Mouse (Mus musculus) embryonic facial prominence, embryonic 10.5 days (tissue): Measurements from ENCODE around the gene Pnma1. TPM values are rescaled to one million over a fixed set of nuclear protein-coding genes. Genes with fewer than 3 reads are reported as not detected.

Source experiments
- DNase-seq: peaks from one replicate; pipeline ENCODE4 v3.0.0-alpha.2; 2017; ENCODE audit warnings: low spot score
- H3K27ac ChIP-seq: fragments of 300-500 bp; sonication (generic); replicated peaks from 2 replicates; pipeline ENCODE4 v1.5.1; 2016; ENCODE audit warnings: mild to moderate bottlenecking
- H3K27me3 ChIP-seq: fragments of 300-500 bp; sonication (generic); replicated peaks from 2 replicates; pipeline ENCODE4 v1.6.1; 2016; ENCODE audit warnings: low read depth, mild to moderate bottlenecking; ENCODE audit not compliant: poor library complexity, severe bottlenecking
- H3K36me3 ChIP-seq: fragments of 300-500 bp; sonication (generic); replicated peaks from 2 replicates; pipeline ENCODE4 v1.6.1; 2016; ENCODE audit warnings: mild to moderate bottlenecking, moderate library complexity
- H3K4me1 ChIP-seq: fragments of 300-500 bp; sonication (generic); 2 replicates; pipeline ENCODE4 v1.6.1; 2016
- H3K4me3 ChIP-seq: fragments of 300-500 bp; sonication (generic); 2 replicates; pipeline ENCODE4 v1.5.1; 2016; ENCODE audit warnings: mild to moderate bottlenecking, moderate library complexity
- H3K9me3 ChIP-seq: fragments of 300-500 bp; sonication (generic); 2 replicates; pipeline ENCODE4 v1.6.1; 2016; ENCODE audit warnings: mild to moderate bottlenecking
- WGBS: fragments of 180-500 bp; shearing (Covaris S2); methylation state at CpG from one replicate; pipeline ENCODE4 v1.1.7; 2016; 5-methylcytosine and 5-hydroxymethylcytosine counted together
- polyA plus RNA-seq: library from polyadenylated mRNA; unstranded; fragments of >200 nt; fragmentation: Nextera tagmentation; extraction: Ambion mirVana; gene quantifications from 2 replicates; pipeline ENCODE4 v1.2.1, GENCODE M21; 2016

Pnma1 gene
- 1.3 and 1.6 TPM in 2 replicates for polyA plus RNA-seq

GRCm38 (mm10) chr12:84147954-84148621 lies at the start of gene Pnma1:
Gene Pnma1, minus strand, starts transcription at chr12:84148489.
- DNase-seq, result peak; percentile 87
- peak within 1 kb of the TSS; percentile 83 for H3K27ac ChIP-seq

GRCm38 (mm10) chr12:84195195-84195594 lies 46.9 kb upstream of the Pnma1 start:
- Histone ChIP-seq H3K4me1 (peaks cover 83% of the 10 kb centered on the region), H3K27ac (no peak overlapping the region), H3K4me3 (no peak overlapping the region; the same call in 1 of the 2 replicates), H3K27me3 (no peaks in the 10 kb centered on the region), H3K9me3 (no peaks in the 10 kb centered on the region), H3K36me3 (peaks cover 3% of the 10 kb centered on the region; the same call in 1 of the 2 replicates)
- 44% methylated on average over 6 of the region's 6 CpGs for WGBS
- DNase-seq, result no peak

More at GRCm38 (mm10) chr12:84147954-84148621, at the start of gene Pnma1:
- WGBS, result under 1% methylated on average over 50 of the region's 50 CpGs
- H3K9me3 ChIP-seq, result no peaks in the 10 kb centered on the region
- H3K27me3 ChIP-seq, result no peaks in the 10 kb centered on the region
- peaks cover 25% of the 10 kb centered on the region for H3K4me1 ChIP-seq
- peaks cover 43% of the 10 kb centered on the region for H3K36me3 ChIP-seq
- peak within 1 kb of the TSS; percentile 69 for H3K4me3 ChIP-seq

- WGBS, result 4% methylated on average over 13 of the region's 13 CpGs
- Histone ChIP-seq H3K36me3 (0 out of 2 replicates have a peak, but pooled peaks cover 3% of the 10 kb centered on the region), H3K4me1 (peaks cover 89% of the 10 kb centered on the region), H3K27ac (peak overlapping the region; percentile 94), H3K4me3 (peak overlapping the region; percentile 83), H3K9me3 (no peaks in the 10 kb centered on the region), H3K27me3 (no peaks in the 10 kb centered on the region)
- no peak for DNase-seq
Measured at GRCm38 (mm10) chr12:84194400-84195109, 46.3 kb upstream of the Pnma1 start.

GRCm38 (mm10) chr12:84193642-84194399 lies 45.5 kb upstream of the Pnma1 start:
- H3K27ac ChIP-seq, result peak overlapping the region; percentile 94
- H3K4me1 ChIP-seq, result peaks cover 93% of the 10 kb centered on the region
- H3K9me3 ChIP-seq, result no peaks in the 10 kb centered on the region
- under 1% methylated on average over 49 of the region's 49 CpGs for WGBS
- 0 out of 2 replicates have a peak, but pooled peaks cover under 1% of the 10 kb centered on the region for H3K36me3 ChIP-seq
- peak overlapping the region; percentile 83 for H3K4me3 ChIP-seq
- no peaks in the 10 kb centered on the region for H3K27me3 ChIP-seq
- peak; percentile 95 for DNase-seq

- no peaks in the 10 kb centered on the region for H3K9me3 ChIP-seq
- peak; percentile 84 for DNase-seq
- H3K27me3 ChIP-seq, result no peaks in the 10 kb centered on the region
- under 1% methylated on average over 102 of the region's 102 CpGs for WGBS
- H3K4me1 ChIP-seq, result peaks cover 93% of the 10 kb centered on the region
- H3K27ac ChIP-seq, result peak overlapping the region; percentile 94
- H3K36me3 ChIP-seq, result peaks cover 2% of the 10 kb centered on the region
- peak overlapping the region; percentile 83 for H3K4me3 ChIP-seq
Measured at GRCm38 (mm10) chr12:84192741-84193641, 44.7 kb upstream of the Pnma1 start.

GRCm38 (mm10) chr12:84192280-84192679 lies 44.0 kb upstream of the Pnma1 start:
- Histone ChIP-seq H3K4me1 (peaks cover 93% of the 10 kb centered on the region), H3K9me3 (no peaks in the 10 kb centered on the region), H3K36me3 (peaks cover 9% of the 10 kb centered on the region), H3K4me3 (peak overlapping the region; percentile 83), H3K27me3 (no peaks in the 10 kb centered on the region), H3K27ac (peak overlapping the region; percentile 94)
- DNase-seq, result peak; percentile 39
- 2% methylated on average over 13 of the region's 13 CpGs for WGBS

GRCm38 (mm10) chr12:84191770-84192169 lies 43.5 kb upstream of the Pnma1 start:
- no peaks in the 10 kb centered on the region for H3K9me3 ChIP-seq
- DNase-seq, result no peak
- WGBS, result 18% methylated on average over 5 of the region's 5 CpGs
- peaks cover 14% of the 10 kb centered on the region for H3K36me3 ChIP-seq
- peak overlapping the region; percentile 94; the same call in 1 of the 2 replicates for H3K27ac ChIP-seq
- peaks cover 92% of the 10 kb centered on the region for H3K4me1 ChIP-seq
- peak overlapping the region; percentile 83 for H3K4me3 ChIP-seq
- no peaks in the 10 kb centered on the region for H3K27me3 ChIP-seq

GRCm38 (mm10) chr12:84191190-84191589 lies 42.9 kb upstream of the Pnma1 start:
- Histone ChIP-seq H3K4me1 (peaks cover 86% of the 10 kb centered on the region), H3K27ac (no peak overlapping the region), H3K36me3 (peaks cover 20% of the 10 kb centered on the region), H3K9me3 (peaks cover 3% of the 10 kb centered on the region; the same call in 1 of the 2 replicates), H3K27me3 (no peaks in the 10 kb centered on the region), H3K4me3 (peak overlapping the region; percentile 83)
- no peak for DNase-seq
- WGBS, result 66% methylated on average over 7 of the region's 7 CpGs

GRCm38 (mm10) chr12:84190151-84190820 lies 42.0 kb upstream of the Pnma1 start:
- Histone ChIP-seq H3K36me3 (peaks cover 29% of the 10 kb centered on the region), H3K27ac (no peak overlapping the region), H3K27me3 (no peaks in the 10 kb centered on the region), H3K4me1 (peaks cover 85% of the 10 kb centered on the region), H3K9me3 (peaks cover 3% of the 10 kb centered on the region; the same call in 1 of the 2 replicates), H3K4me3 (0 out of 2 replicates have a peak overlapping the region, but pooled peaks have one; percentile 13)
- DNase-seq, result no peak
- 53% methylated on average over 15 of the region's 15 CpGs for WGBS

- no peak for DNase-seq
- Histone ChIP-seq H3K36me3 (peaks cover 42% of the 10 kb centered on the region), H3K27me3 (no peaks in the 10 kb centered on the region), H3K27ac (no peak overlapping the region; the same call in 1 of the 2 replicates), H3K4me3 (no peak overlapping the region), H3K4me1 (peaks cover 76% of the 10 kb centered on the region), H3K9me3 (peaks cover 3% of the 10 kb centered on the region; the same call in 1 of the 2 replicates)
- WGBS, result 59% methylated on average over 14 of the region's 14 CpGs
Measured at GRCm38 (mm10) chr12:84188881-84189444, 40.7 kb upstream of the Pnma1 start.
